Mouse (Mus musculus) urinary bladder, postnatal 14 days (tissue): ENCODE measurements around the gene Slc39a5.

ENCODE experiments used
- DNase-seq: peaks from one replicate; pipeline ENCODE4 v3.0.0; 2021; ENCODE audit warnings: low spot score

Gene Slc39a5

DNA sequence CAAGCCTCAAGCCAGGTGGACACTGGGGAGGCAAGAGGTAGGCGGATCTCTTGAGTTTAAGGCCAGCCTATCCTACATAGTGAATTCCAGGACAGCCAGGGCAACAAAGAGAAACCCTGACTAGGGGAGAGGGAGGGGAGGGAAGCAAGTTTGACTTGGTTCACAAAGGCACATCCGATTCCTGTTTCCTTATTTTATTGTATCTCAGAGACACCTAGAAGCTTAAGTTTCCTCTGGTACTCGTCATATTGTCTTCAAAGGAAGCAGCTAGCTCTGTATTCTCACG is 9.5 kb upstream of the Slc39a5 start:
- DNase-seq = no peak

DNA sequence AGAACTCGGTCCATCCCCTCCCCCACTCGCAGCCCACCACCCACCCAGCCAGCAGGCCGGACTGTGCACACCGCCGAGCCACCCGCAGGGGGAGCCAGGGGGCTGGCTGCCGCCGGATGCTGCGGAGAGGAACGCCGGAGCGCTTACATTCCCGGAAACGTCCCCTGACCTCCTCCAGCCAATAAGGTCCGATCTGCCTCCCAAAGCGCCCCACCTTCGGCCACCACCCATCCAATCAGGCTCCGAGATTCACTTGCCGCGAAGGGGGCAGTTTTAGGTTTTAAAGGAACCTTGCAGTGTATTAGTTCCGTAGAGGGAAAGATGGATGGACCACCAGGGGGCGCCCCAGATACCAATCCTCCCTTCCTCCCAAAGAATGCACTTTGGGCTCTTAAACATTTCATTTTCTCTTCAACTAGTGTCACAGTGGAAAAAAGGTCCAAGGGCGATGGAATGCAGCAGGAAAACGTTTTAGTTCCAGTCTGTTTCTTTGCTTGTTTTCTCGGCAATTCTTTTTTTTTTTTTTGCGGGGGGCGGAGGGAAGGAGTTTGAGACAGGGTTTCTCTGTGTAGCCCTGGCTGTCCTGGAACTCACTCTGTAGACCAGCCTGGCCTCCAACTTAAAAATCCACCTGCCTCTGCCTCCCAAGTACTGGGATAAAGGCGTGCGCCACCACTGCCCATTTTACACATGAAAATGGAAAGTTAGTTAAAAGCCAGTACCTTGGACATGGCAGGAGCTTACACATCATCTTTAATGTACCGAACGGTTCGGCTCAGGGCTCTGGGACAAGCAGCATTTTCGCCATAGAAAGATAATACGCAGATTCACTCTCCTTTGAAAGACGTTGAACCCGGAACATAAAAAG is 8.9 kb upstream of the Slc39a5 start:
- peak; percentile 98 for DNase-seq

DNA sequence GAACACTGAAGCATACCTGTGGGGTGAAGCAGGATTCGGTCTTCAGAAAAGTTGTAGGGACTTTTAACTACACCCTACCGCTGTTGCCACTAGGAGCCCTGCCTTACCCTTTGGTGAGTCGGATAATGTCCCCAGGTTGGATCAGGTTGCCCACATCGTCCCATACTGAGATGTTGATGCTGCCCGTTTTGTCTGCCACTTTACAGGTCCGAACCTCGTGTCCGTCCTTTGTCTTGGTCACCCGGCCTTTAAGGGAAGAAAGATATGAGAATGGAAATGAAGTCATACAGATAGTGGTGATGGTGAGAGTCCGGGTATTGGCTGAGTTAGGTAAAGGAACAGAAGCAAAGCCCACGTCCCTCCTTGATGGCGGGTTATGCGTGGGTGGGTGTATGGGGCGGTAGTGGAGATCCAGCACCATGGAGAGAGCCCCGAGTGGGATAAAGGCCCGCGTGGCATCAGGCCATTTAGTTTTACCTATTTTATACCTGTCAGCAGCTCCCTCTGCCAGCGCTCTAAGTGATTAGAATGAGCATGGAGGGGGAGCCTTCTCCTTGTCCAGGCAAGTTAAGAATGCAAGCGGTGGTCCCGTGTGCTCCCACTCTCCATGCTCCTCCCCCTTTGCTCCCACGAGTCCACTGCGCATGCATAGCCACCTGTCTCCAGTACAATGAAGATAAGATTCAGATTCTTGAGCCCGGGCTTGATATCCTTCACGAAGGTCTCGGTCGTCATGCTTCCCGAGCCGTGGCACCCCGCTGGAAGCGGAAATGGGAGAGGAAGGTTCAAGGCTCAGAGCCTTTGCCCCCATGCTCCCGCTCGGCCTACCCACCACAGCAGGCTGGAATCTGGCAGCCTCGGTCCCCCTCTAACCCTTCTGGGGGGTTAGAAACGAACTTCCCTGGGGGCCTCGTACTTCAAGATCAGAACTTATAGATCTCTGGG is 7.8 kb upstream of the Slc39a5 start:
- no peak for DNase-seq

DNA sequence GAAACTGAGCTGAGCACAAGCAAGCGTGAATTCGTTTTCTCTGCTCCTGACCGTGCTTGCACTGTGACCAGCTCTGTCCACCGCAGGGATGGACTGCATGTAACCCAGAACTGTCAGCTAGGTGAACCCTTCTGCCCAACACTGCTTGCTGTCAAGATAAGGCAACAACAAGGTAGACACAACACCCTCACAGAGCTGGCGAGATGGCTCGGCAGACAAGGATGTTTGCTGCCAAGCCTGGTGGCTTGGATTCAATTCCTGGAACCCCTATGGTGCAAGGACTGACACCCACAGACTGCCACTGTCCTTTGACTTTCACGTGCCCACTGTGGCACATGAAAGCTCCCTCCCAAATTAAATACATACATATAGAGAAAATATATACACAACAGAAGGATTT is 2.9 kb upstream of the Slc39a5 start:
- DNase-seq = no peak

- no peak for DNase-seq
Measured at GRCm38 (mm10) chr10:128401638-128402037, 609 bp upstream of the Slc39a5 start.

DNA sequence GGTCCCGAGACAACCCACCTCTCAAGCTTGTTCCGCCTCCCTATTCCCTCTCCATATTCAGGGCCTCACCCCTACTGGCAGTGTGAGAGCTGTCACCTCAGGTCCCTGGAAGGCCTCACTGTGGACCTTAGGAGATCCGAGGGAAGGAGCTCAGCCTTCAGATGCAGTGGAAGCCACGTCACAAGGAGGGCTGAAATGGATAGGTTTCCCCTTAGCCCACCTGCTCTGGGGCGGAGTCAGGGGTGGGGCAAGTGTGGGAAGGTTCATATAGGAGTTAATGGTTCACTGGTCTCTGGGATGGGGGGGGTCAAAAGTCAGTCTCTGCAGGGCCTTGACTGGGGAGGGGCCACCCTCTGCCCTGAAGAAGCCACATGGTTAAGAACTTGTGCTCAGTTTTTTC is 691 bp downstream of the Slc39a5 start:
- DNase-seq = no peak

DNA sequence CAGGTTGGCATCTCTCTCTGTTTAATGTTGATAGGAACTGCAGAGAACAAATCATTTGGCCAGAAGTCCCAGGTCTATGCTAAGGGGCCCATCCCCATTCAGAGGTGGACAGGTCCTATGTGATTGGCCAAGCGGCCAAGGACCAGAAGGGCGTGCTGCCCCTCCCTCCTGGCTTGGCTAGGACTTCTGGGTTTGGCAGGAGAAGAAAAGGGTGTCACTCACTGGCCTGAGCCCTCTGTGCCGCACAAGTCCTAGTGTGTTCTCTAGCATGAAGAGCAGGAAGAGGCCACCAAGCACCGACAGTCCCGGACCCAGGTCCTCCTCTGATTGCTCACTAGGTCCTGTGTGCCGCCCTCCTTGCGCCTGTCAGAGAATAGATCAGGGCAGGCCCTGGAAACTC is 3.6 kb downstream of the Slc39a5 start:
- no peak for DNase-seq

- DNase-seq = no peak
Measured at GRCm38 (mm10) chr10:128396716-128397264, 4.2 kb downstream of the Slc39a5 start.

DNA sequence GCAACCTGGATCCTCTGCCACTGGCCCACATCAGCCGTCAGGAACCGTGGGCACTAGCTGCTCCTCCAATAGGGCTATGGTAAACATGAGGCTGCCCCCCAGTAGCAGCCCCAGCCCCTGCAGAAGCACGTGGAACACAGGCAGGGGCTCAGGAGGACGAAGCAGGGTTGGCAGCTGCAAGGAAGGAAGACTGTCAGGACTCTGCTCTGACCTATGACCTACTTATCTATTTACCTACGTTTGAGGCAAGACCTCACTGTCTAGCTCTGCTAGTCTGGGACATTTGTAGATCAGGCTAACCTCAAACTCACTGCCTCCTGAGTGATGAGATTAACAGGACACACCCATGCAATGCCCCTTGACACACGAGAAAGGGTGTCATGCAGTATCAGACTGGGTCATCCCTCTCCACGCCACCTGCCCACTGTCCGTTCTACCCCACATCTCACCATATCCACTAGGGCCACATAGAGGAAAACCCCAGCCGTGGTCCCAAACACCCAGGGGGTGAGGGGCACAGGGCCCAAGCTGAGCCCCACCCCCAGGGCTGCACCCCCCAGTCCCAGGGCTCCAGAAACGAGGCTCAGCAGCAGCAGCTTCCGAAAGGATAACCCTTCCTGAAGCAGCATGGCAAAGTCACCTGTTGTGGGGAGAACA is 4.9 kb downstream of the Slc39a5 start:
- DNase-seq = no peak

- no peak for DNase-seq
Measured at GRCm38 (mm10) chr10:128391850-128392249, 9.2 kb downstream of the Slc39a5 start.

GRCm38 (mm10) chr10:128390366-128390765 is 10.7 kb downstream of the Slc39a5 start:
- DNase-seq = no peak

- DNase-seq = no peak
Measured at GRCm38 (mm10) chr10:128389570-128389969, 11.5 kb downstream of the Slc39a5 start.

DNA sequence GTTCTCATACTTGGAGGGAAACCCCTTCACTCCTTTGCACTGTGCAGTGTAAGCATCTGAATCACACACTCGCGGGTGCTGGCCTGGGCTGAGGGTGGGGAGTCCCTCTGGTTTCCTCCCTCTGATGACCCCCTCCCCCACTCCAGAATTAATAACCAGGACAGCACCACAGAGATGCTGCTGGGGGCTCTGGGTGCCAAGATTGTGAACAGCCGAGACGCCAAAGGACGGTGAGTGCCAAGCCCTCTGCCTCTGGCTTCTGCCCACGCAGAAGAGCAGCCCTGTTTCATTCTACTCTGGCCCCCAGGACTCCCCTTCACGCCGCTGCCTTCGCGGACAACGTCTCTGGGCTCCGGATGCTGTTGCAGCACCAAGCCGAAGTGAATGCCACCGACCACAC is 12.1 kb downstream of the Slc39a5 start:
- DNase-seq = no peak

GRCm38 (mm10) chr10:128385902-128386301 is 15.1 kb downstream of the Slc39a5 start:
- no peak for DNase-seq

GRCm38 (mm10) chr10:128382482-128382881 is 18.5 kb downstream of the Slc39a5 start:
- DNase-seq = no peak

DNA sequence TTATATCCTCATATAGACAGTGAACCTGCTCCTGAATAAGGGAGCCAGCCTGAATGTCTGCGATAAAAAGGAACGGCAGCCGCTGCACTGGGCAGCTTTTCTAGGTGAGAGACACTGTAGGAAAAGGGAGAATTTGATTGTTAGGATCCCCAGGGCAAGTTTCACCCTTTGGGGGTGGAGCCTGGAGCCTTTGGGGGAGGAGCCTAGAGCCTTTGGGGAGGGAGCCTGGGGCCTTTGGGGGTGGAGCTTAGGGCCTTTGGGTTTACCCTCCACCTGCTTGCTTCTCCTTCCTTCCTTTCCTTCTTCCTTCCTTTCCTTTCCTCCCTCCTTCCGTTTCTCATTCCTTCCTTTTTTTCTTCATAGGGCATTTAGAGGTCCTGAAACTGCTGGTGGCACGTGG is 20.5 kb downstream of the Slc39a5 start:
- no peak for DNase-seq

GRCm38 (mm10) chr10:128379260-128379659 is 21.8 kb downstream of the Slc39a5 start:
- DNase-seq = no peak

DNA sequence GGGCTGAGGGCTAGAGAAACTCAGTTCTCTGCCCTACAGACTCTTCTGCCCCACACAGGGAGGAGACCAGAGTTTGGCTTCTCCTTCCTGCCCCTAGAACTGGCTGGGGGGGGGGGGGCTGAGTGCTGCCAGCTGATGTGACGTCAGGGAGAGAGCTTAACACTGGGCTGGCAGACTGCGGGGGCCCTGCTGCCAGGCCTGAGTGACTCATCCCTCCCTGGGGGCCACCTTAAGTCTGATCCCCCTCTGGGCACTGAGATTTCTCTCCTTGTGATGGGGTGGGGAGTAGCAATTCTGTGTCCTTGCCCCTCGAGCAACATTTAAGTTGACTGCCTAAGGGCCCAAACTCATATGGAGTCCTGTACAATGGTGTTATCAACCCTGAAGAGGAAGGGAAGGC is 22.6 kb downstream of the Slc39a5 start:
- no peak for DNase-seq

GRCm38 (mm10) chr10:128377940-128378448 is 23.0 kb downstream of the Slc39a5 start:
- no peak for DNase-seq

DNA sequence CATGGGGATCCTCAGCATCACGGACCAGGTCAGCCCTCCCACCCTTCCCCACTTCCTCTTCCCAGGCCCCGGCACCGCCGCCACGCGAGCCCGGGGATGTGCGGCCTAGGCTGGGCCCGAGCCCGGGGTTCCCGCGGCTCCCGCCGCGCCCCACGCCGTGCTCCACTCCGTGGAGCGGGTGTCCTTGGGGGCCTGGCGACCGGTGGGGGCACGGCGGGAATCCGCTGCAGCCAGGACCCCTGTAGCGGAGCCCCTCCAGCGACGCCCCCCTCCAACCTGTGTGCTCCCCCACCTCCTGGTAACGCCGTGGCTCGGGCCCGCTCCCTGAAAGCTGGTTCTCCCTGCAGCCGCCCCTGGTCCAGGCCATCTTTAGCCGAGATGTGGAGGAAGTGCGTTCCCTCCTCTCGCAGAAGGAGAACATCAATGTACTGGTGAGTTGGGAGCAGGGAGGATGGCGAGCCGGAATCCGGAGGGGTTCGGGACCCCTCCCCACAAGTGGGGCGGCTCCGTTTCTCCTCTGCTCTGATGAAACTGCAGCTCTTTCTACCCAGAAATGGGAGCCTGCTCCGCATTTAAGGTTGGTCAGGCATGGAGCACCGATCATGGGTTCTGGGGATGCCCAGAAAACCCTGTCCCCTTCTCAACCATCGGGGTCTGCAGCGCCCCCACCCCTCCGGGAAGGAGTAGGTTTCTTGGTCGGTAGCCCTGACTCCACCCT is 23.6 kb downstream of the Slc39a5 start:
- peak; percentile 35 for DNase-seq

- DNase-seq = peak; percentile 86
Measured at GRCm38 (mm10) chr10:128376455-128377211, 24.4 kb downstream of the Slc39a5 start, which contains the start of gene Ankrd52. Gene Ankrd52 (plus strand): TSS chr10:128377115.
